Mouse (Mus musculus) cortical plate, adult 2 months (tissue): ENCODE data around the gene Ezr.

ENCODE experiments used
- CTCF ChIP-seq: fragments of 200-500 bp; IDR thresholded peaks from 2 replicates; pipeline ENCODE4 v1.5.1; 2011; ENCODE audit warnings: mild to moderate bottlenecking, control low read depth, low read length; ENCODE audit not compliant: insufficient read depth; ENCODE audit errors: extremely low read depth
- POLR2A ChIP-seq: fragments of 200-500 bp; IDR thresholded peaks from 2 replicates; pipeline ENCODE4 v1.6.1; 2011; ENCODE audit warnings: mild to moderate bottlenecking, low read length, control low read depth; ENCODE audit not compliant: insufficient read depth; ENCODE audit errors: extremely low read depth

GRCm38 (mm10) chr17:6772490-6772773 is 10.2 kb downstream of the Ezr start:
- TF ChIP-seq POLR2A (no peak), CTCF (no peak)
